Mouse (Mus musculus): ENCODE measurements around the gene Dhps. TPM values are rescaled to one million over a fixed set of nuclear protein-coding genes. Genes with fewer than 3 reads are reported as not detected.

Gene Dhps
- 90.5 and 96.4 TPM in 2 replicates for polyA plus RNA-seq (2015; fragmentation: Nextera tagmentation; extraction: Ambion mirVana)

GRCm38 (mm10) chr8:85071514-85072281, at the start of gene Dhps:
Gene Dhps (plus strand): TSS chr8:85071757.
- no peaks in the 10 kb centered on the region for H3K9me3 ChIP-seq
- peak; percentile 89 for ATAC-seq (ENCODE audit: low FRiP score)
- under 1% methylated on average over 68 of the region's 68 CpGs for WGBS
- H3K4me2 ChIP-seq, result peak within 1 kb of the TSS; percentile 68
- peak within 1 kb of the TSS; percentile 94 for H3K27ac ChIP-seq
- H3K27me3 ChIP-seq, result no peaks in the 10 kb centered on the region
- H3K36me3 ChIP-seq, result peaks cover 61% of the 10 kb centered on the region
- H3K4me1 ChIP-seq (replicated peaks), result peaks cover 23% of the 10 kb centered on the region
- H3K9ac ChIP-seq, result peak within 1 kb of the TSS; percentile 89
- peak within 1 kb of the TSS; percentile 87 for H3K4me3 ChIP-seq

- ATAC-seq (ENCODE audit: low FRiP score), result no peak
- no peaks in the 10 kb centered on the region for H3K9me3 ChIP-seq
- H3K27ac ChIP-seq, result no peak overlapping the region
- H3K27me3 ChIP-seq, result no peaks in the 10 kb centered on the region
- H3K4me1 ChIP-seq (replicated peaks), result peaks cover 36% of the 10 kb centered on the region
- peaks cover 51% of the 10 kb centered on the region for H3K36me3 ChIP-seq
- peak overlapping the region; percentile 91; the same call in 1 of the 2 replicates for H3K4me3 ChIP-seq
- peak overlapping the region; percentile 86; the same call in 1 of the 2 replicates for H3K9ac ChIP-seq
- 99% methylated on average over 3 of the region's 3 CpGs for WGBS
- peak overlapping the region; percentile 92 for H3K4me2 ChIP-seq
Observed at GRCm38 (mm10) chr8:85023846-85024245, 47.7 kb upstream of the Dhps start.

GRCm38 (mm10) chr8:85025098-85025932, 46.2 kb upstream of the Dhps start, which contains the start of gene Asna1:
Gene Asna1 (minus strand): TSS chr8:85025281.
- Histone ChIP-seq H3K4me1 (replicated peaks) (peaks cover 41% of the 10 kb centered on the region), H3K27me3 (no peaks in the 10 kb centered on the region), H3K4me3 (peak within 1 kb of the TSS; percentile 91), H3K9me3 (no peaks in the 10 kb centered on the region), H3K4me2 (peak within 1 kb of the TSS; percentile 92), H3K36me3 (peaks cover 50% of the 10 kb centered on the region), H3K27ac (peak within 1 kb of the TSS; percentile 93), H3K9ac (peak within 1 kb of the TSS; percentile 86)
- WGBS, result 7% methylated on average over 30 of the region's 30 CpGs
- peak; percentile 88 for ATAC-seq (ENCODE audit: low FRiP score)

- 1% methylated on average over 72 of the region's 75 CpGs for WGBS
- no peaks in the 10 kb centered on the region for H3K9me3 ChIP-seq
- peaks cover 41% of the 10 kb centered on the region for H3K4me1 ChIP-seq (replicated peaks)
- ATAC-seq (ENCODE audit: low FRiP score), result peak; percentile 74
- H3K9ac ChIP-seq, result peak within 1 kb of the TSS; percentile 100
- H3K27me3 ChIP-seq, result no peaks in the 10 kb centered on the region
- H3K36me3 ChIP-seq, result peaks cover 47% of the 10 kb centered on the region
- H3K4me2 ChIP-seq, result peak within 1 kb of the TSS; percentile 92
- H3K27ac ChIP-seq, result peak within 1 kb of the TSS; percentile 93
- H3K4me3 ChIP-seq, result peak within 1 kb of the TSS; percentile 91
Observed at GRCm38 (mm10) chr8:85026670-85027515, 44.7 kb upstream of the Dhps start, which contains the start of gene Trir. Gene Trir (plus strand): TSS chr8:85026823.

GRCm38 (mm10) chr8:85027516-85027855, 44.1 kb upstream of the Dhps start:
- Histone ChIP-seq H3K9ac (peak overlapping the region; percentile 100), H3K36me3 (peaks cover 47% of the 10 kb centered on the region), H3K4me1 (replicated peaks) (peaks cover 41% of the 10 kb centered on the region), H3K27ac (peak overlapping the region; percentile 93), H3K4me2 (peak overlapping the region; percentile 92), H3K27me3 (no peaks in the 10 kb centered on the region), H3K4me3 (peak overlapping the region; percentile 87), H3K9me3 (no peaks in the 10 kb centered on the region)
- no peak for ATAC-seq (ENCODE audit: low FRiP score)
- WGBS, result 2% methylated on average over 13 of the region's 13 CpGs

- Histone ChIP-seq H3K27me3 (no peaks in the 10 kb centered on the region), H3K9ac (peak overlapping the region; percentile 100), H3K9me3 (no peaks in the 10 kb centered on the region), H3K4me2 (peak overlapping the region; percentile 92), H3K4me3 (peak overlapping the region; percentile 87), H3K36me3 (peaks cover 46% of the 10 kb centered on the region), H3K27ac (no peak overlapping the region), H3K4me1 (replicated peaks) (peaks cover 41% of the 10 kb centered on the region)
- 19% methylated on average over 2 of the region's 2 CpGs for WGBS
- ATAC-seq (ENCODE audit: low FRiP score), result no peak
Observed at GRCm38 (mm10) chr8:85027922-85028321, 43.6 kb upstream of the Dhps start.

GRCm38 (mm10) chr8:85029271-85029670, 42.3 kb upstream of the Dhps start:
- H3K4me3 ChIP-seq, result no peak overlapping the region; the same call in 1 of the 2 replicates
- 95% methylated on average over 14 of the region's 14 CpGs for whole genome bisulfite sequencing
- peak overlapping the region; percentile 92 for H3K4me2 ChIP-seq

GRCm38 (mm10) chr8:85032622-85033311, 38.8 kb upstream of the Dhps start:
- Histone ChIP-seq H3K4me2 (no peak overlapping the region), H3K27ac (no peak overlapping the region), H3K36me3 (peaks cover 41% of the 10 kb centered on the region), H3K4me3 (no peak overlapping the region), H3K9ac (no peak overlapping the region), H3K4me1 (replicated peaks) (peaks cover 31% of the 10 kb centered on the region), H3K9me3 (no peaks in the 10 kb centered on the region), H3K27me3 (no peaks in the 10 kb centered on the region)
- no peak for ATAC-seq (ENCODE audit: low FRiP score)
- 91% methylated on average over 4 of the region's 4 CpGs for WGBS

More at GRCm38 (mm10) chr8:85029271-85029670, 42.3 kb upstream of the Dhps start:
- no peak for ATAC-seq (ENCODE audit: low FRiP score)
- H3K36me3 ChIP-seq, result peaks cover 41% of the 10 kb centered on the region
- peaks cover 33% of the 10 kb centered on the region for H3K4me1 ChIP-seq (replicated peaks)
- H3K27ac ChIP-seq, result no peak overlapping the region
- H3K27me3 ChIP-seq, result no peaks in the 10 kb centered on the region
- peak overlapping the region; percentile 100 for H3K9ac ChIP-seq
- no peaks in the 10 kb centered on the region for H3K9me3 ChIP-seq

- H3K4me1 ChIP-seq (replicated peaks), result peaks cover 29% of the 10 kb centered on the region
Observed at GRCm38 (mm10) chr8:85033867-85034266, 37.7 kb upstream of the Dhps start.

GRCm38 (mm10) chr8:85034764-85035163, 36.8 kb upstream of the Dhps start:
- peaks cover 34% of the 10 kb centered on the region for H3K36me3 ChIP-seq
- H3K4me1 ChIP-seq (replicated peaks), result peaks cover 32% of the 10 kb centered on the region
- peak overlapping the region; percentile 76 for H3K4me2 ChIP-seq
- WGBS, result 7% methylated on average over 13 of the region's 13 CpGs
- no peak for ATAC-seq (ENCODE audit: low FRiP score)
- no peaks in the 10 kb centered on the region for H3K27me3 ChIP-seq
- no peaks in the 10 kb centered on the region for H3K9me3 ChIP-seq
- H3K9ac ChIP-seq, result peak overlapping the region; percentile 79
- peak overlapping the region; percentile 82 for H3K4me3 ChIP-seq
- no peak overlapping the region for H3K27ac ChIP-seq

More at GRCm38 (mm10) chr8:85033867-85034266, 37.7 kb upstream of the Dhps start:
- Histone ChIP-seq H3K9me3 (no peaks in the 10 kb centered on the region), H3K36me3 (peaks cover 41% of the 10 kb centered on the region), H3K4me3 (no peak overlapping the region), H3K27me3 (no peaks in the 10 kb centered on the region), H3K9ac (no peak overlapping the region), H3K27ac (no peak overlapping the region), H3K4me2 (no peak overlapping the region)
- ATAC-seq (ENCODE audit: low FRiP score), result no peak
- WGBS, result 55% methylated on average over 1 of the region's 1 CpGs

GRCm38 (mm10) chr8:85035165-85035727, 36.3 kb upstream of the Dhps start:
- ATAC-seq (ENCODE audit: low FRiP score), result no peak
- Histone ChIP-seq H3K9me3 (no peaks in the 10 kb centered on the region), H3K27ac (0 out of 2 replicates have a peak overlapping the region, but pooled peaks have one; percentile 87), H3K9ac (peak overlapping the region; percentile 79), H3K4me3 (peak overlapping the region; percentile 82), H3K27me3 (no peaks in the 10 kb centered on the region), H3K36me3 (peaks cover 31% of the 10 kb centered on the region), H3K4me1 (replicated peaks) (peaks cover 32% of the 10 kb centered on the region), H3K4me2 (peak overlapping the region; percentile 76)
- 6% methylated on average over 12 of the region's 12 CpGs for WGBS

Measured in hindbrain, embryonic 13.5 days (tissue).